Mouse (Mus musculus) C2C12 (cell line): ENCODE results near the gene Psmb9.

ENCODE experiments used
- CEBPB ChIP-seq: IDR thresholded peaks from one replicate; pipeline ENCODE4 v1.6.1; 2011; ENCODE audit warnings: low read depth, mild to moderate bottlenecking, control low read depth, moderate library complexity
- CTCF ChIP-seq: IDR thresholded peaks from one replicate; pipeline ENCODE4 v1.5.1; 2011; ENCODE audit not compliant: control insufficient read depth, insufficient read depth, insufficient read length
- FOSL1 ChIP-seq: IDR thresholded peaks from one replicate; pipeline ENCODE4 v1.8.0; 2011; ENCODE audit warnings: mild to moderate bottlenecking, low read length; ENCODE audit not compliant: poor library complexity, insufficient read depth, severe bottlenecking
- MAX ChIP-seq: IDR thresholded peaks from one replicate; pipeline ENCODE4 v1.6.1; 2011; ENCODE audit warnings: mild to moderate bottlenecking, control low read depth
- MYOD1 ChIP-seq: IDR thresholded peaks from one replicate; pipeline ENCODE4 v1.6.1; 2011; ENCODE audit warnings: low read depth; ENCODE audit not compliant: control insufficient read depth, insufficient read length
- MYOG ChIP-seq: IDR thresholded peaks from one replicate; pipeline ENCODE4 v1.6.1; 2011; ENCODE audit not compliant: control insufficient read depth, insufficient read length; ENCODE audit errors: extremely low read depth
- USF1 ChIP-seq: IDR thresholded peaks from one replicate; pipeline ENCODE4 v1.6.1; 2011; ENCODE audit warnings: low read depth, mild to moderate bottlenecking, control low read depth, moderate library complexity

GRCm38 (mm10) chr17:34134451-34134850, 53.1 kb downstream of the Psmb9 start:
- TF ChIP-seq USF1, result no peak
- TF ChIP-seq MYOD1, result no peak
- no peak for TF ChIP-seq MYOG
- no peak for TF ChIP-seq CTCF
- TF ChIP-seq CEBPB, result no peak
- peak; percentile 17 for TF ChIP-seq MAX
- no peak for TF ChIP-seq FOSL1
